Mouse (Mus musculus): Measurements from ENCODE around the gene Il17c. TPM values are rescaled to one million over a fixed set of nuclear protein-coding genes. Genes with fewer than 3 reads are reported as not detected.

Gene Il17c
- polyA plus RNA-seq, 1 experiment from 2014 or later: not detected

GRCm38 (mm10) chr8:122390758-122391157 is 31.1 kb upstream of the Il17c start:
- TF ChIP-seq CTCF (IDR thresholded peaks at IDR 0.05; ENCODE audit: low read depth): no peak
- no peaks in the 10 kb centered on the region for H3K4me1 ChIP-seq (ENCODE audit: insufficient read depth)
- H3K27ac ChIP-seq (ENCODE audit: low read depth): no peak overlapping the region
- no peak overlapping the region for H3K9ac ChIP-seq
- no peak for DNase-seq
- no peak overlapping the region for H3K4me2 ChIP-seq
- no peaks in the 10 kb centered on the region for H3K9me3 ChIP-seq (ENCODE audit: low read depth, low read length)
- H3K27me3 ChIP-seq (ENCODE audit: insufficient read depth, low read length): no peaks in the 10 kb centered on the region
- H3K36me3 ChIP-seq (ENCODE audit: insufficient read depth): peaks cover 94% of the 10 kb centered on the region
- 86% methylated on average over 3 of the region's 3 CpGs for WGBS
- no peak overlapping the region for H3K4me3 ChIP-seq (ENCODE audit: low read depth, low read length)
- no peak for ATAC-seq (ENCODE audit: insufficient read depth)

GRCm38 (mm10) chr8:122393717-122394116 is 28.1 kb upstream of the Il17c start:
- Histone ChIP-seq H3K9me3 (ENCODE audit: low read depth, low read length) (no peaks in the 10 kb centered on the region), H3K27me3 (ENCODE audit: insufficient read depth, low read length) (no peaks in the 10 kb centered on the region), H3K36me3 (ENCODE audit: insufficient read depth) (peaks cover 82% of the 10 kb centered on the region), H3K4me3 (ENCODE audit: low read depth, low read length) (no peak overlapping the region), H3K4me2 (no peak overlapping the region), H3K4me1 (ENCODE audit: insufficient read depth) (no peaks in the 10 kb centered on the region), H3K9ac (no peak overlapping the region), H3K27ac (ENCODE audit: low read depth) (no peak overlapping the region)
- no peak for TF ChIP-seq CTCF (IDR thresholded peaks at IDR 0.05; ENCODE audit: low read depth)
- ATAC-seq (ENCODE audit: insufficient read depth) (no peak), DNase-seq (no peak)

GRCm38 (mm10) chr8:122395291-122395690 is 26.5 kb upstream of the Il17c start:
- H3K9me3 ChIP-seq (ENCODE audit: low read depth, low read length): no peaks in the 10 kb centered on the region
- DNase-seq: no peak
- WGBS: 88% methylated on average over 6 of the region's 6 CpGs
- H3K4me2 ChIP-seq: no peak overlapping the region
- H3K27me3 ChIP-seq (ENCODE audit: insufficient read depth, low read length): no peaks in the 10 kb centered on the region
- H3K4me1 ChIP-seq (ENCODE audit: insufficient read depth): no peaks in the 10 kb centered on the region
- H3K36me3 ChIP-seq (ENCODE audit: insufficient read depth): peaks cover 82% of the 10 kb centered on the region
- no peak for ATAC-seq (ENCODE audit: insufficient read depth)
- no peak overlapping the region for H3K4me3 ChIP-seq (ENCODE audit: low read depth, low read length)
- no peak for TF ChIP-seq CTCF (IDR thresholded peaks at IDR 0.05; ENCODE audit: low read depth)
- H3K27ac ChIP-seq (ENCODE audit: low read depth): no peak overlapping the region
- no peak overlapping the region for H3K9ac ChIP-seq

- H3K4me2 ChIP-seq: no peak overlapping the region
- no peak overlapping the region for H3K9ac ChIP-seq
- H3K36me3 ChIP-seq (ENCODE audit: insufficient read depth): peaks cover 86% of the 10 kb centered on the region
- 90% methylated on average over 9 of the region's 9 CpGs for WGBS
- no peaks in the 10 kb centered on the region for H3K4me1 ChIP-seq (ENCODE audit: insufficient read depth)
- ATAC-seq (ENCODE audit: insufficient read depth) (no peak), DNase-seq (no peak)
- H3K27me3 ChIP-seq (ENCODE audit: insufficient read depth, low read length): no peaks in the 10 kb centered on the region
- no peak overlapping the region for H3K4me3 ChIP-seq (ENCODE audit: low read depth, low read length)
- no peaks in the 10 kb centered on the region for H3K9me3 ChIP-seq (ENCODE audit: low read depth, low read length)
- H3K27ac ChIP-seq (ENCODE audit: low read depth): no peak overlapping the region
- TF ChIP-seq CTCF (IDR thresholded peaks at IDR 0.05; ENCODE audit: low read depth): no peak
These were observed 23.6 kb upstream of the Il17c start for GRCm38 (mm10) chr8:122398186-122398585.

GRCm38 (mm10) chr8:122405146-122405805 is 16.5 kb upstream of the Il17c start:
- DNase-seq (no peak), ATAC-seq (ENCODE audit: insufficient read depth) (no peak)
- Histone ChIP-seq H3K9me3 (ENCODE audit: low read depth, low read length) (no peaks in the 10 kb centered on the region), H3K4me1 (ENCODE audit: insufficient read depth) (no peaks in the 10 kb centered on the region), H3K4me2 (no peak overlapping the region), H3K27me3 (ENCODE audit: insufficient read depth, low read length) (no peaks in the 10 kb centered on the region), H3K27ac (ENCODE audit: low read depth) (no peak overlapping the region), H3K4me3 (ENCODE audit: low read depth, low read length) (no peak overlapping the region), H3K36me3 (ENCODE audit: insufficient read depth) (peaks cover 99% of the 10 kb centered on the region), H3K9ac (no peak overlapping the region)
- TF ChIP-seq CTCF (IDR thresholded peaks at IDR 0.05; ENCODE audit: low read depth): no peak
- 86% methylated on average over 9 of the region's 9 CpGs for WGBS

GRCm38 (mm10) chr8:122407678-122408077 is 14.1 kb upstream of the Il17c start:
- no peaks in the 10 kb centered on the region for H3K27me3 ChIP-seq (ENCODE audit: insufficient read depth, low read length)
- peaks cover 99% of the 10 kb centered on the region for H3K36me3 ChIP-seq (ENCODE audit: insufficient read depth)
- no peak for ATAC-seq (ENCODE audit: insufficient read depth)
- DNase-seq: no peak
- H3K4me3 ChIP-seq (ENCODE audit: low read depth, low read length): no peak overlapping the region
- no peak for TF ChIP-seq CTCF (IDR thresholded peaks at IDR 0.05; ENCODE audit: low read depth)
- H3K27ac ChIP-seq (ENCODE audit: low read depth): no peak overlapping the region
- H3K9me3 ChIP-seq (ENCODE audit: low read depth, low read length): no peaks in the 10 kb centered on the region
- no peak overlapping the region for H3K4me2 ChIP-seq
- H3K9ac ChIP-seq: no peak overlapping the region
- 90% methylated on average over 7 of the region's 7 CpGs for WGBS
- no peaks in the 10 kb centered on the region for H3K4me1 ChIP-seq (ENCODE audit: insufficient read depth)

- Histone ChIP-seq H3K4me1 (ENCODE audit: insufficient read depth) (no peaks in the 10 kb centered on the region), H3K4me2 (no peak overlapping the region), H3K36me3 (ENCODE audit: insufficient read depth) (peaks cover 98% of the 10 kb centered on the region), H3K9ac (no peak overlapping the region), H3K4me3 (ENCODE audit: low read depth, low read length) (no peak overlapping the region), H3K27me3 (ENCODE audit: insufficient read depth, low read length) (no peaks in the 10 kb centered on the region), H3K9me3 (ENCODE audit: low read depth, low read length) (no peaks in the 10 kb centered on the region), H3K27ac (ENCODE audit: low read depth) (no peak overlapping the region)
- no peak for ATAC-seq (ENCODE audit: insufficient read depth)
- TF ChIP-seq CTCF (IDR thresholded peaks at IDR 0.05; ENCODE audit: low read depth): no peak
- 80% methylated on average over 9 of the region's 9 CpGs for WGBS
- DNase-seq: no peak
These were observed 7.5 kb upstream of the Il17c start for GRCm38 (mm10) chr8:122414311-122414710.
